Mouse (Mus musculus) forelimb bud, embryonic 11.5 days (tissue): ENCODE data around the gene Mbd6.

Source experiments
- DNase-seq: peaks from one replicate; pipeline ENCODE4 v3.0.0-alpha.2; 2012; ENCODE audit warnings: low read depth, low spot score

Gene Mbd6

GRCm38 (mm10) chr10:127262548-127263398 is 26.0 kb downstream of the Mbd6 start, which contains the start of gene Kif5a:
TSS of gene Kif5a (minus strand) at chr10:127263348.
- no peak for DNase-seq

- no peak for DNase-seq
These were observed 26.9 kb downstream of the Mbd6 start for GRCm38 (mm10) chr10:127261706-127262547.

DNA sequence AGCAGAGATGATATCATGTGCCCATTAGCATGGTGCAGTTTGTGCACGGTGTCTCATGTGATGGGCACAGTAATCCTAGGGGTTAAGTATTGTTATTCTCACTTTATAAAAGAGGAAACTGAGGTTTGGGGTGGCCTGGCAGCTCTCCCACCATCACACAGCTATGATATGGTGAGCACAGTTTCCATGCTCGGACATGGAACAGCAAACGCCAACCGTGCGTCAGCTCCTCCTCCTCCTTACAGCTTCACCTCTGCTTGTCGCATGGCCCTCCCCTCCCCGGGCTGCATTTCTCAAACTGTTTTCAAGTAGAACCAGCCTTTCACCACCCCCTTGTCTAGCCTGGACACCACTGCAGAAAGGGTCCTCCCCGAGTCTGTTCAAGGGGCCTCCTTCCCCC is 30.3 kb downstream of the Mbd6 start:
- DNase-seq, result no peak

DNA sequence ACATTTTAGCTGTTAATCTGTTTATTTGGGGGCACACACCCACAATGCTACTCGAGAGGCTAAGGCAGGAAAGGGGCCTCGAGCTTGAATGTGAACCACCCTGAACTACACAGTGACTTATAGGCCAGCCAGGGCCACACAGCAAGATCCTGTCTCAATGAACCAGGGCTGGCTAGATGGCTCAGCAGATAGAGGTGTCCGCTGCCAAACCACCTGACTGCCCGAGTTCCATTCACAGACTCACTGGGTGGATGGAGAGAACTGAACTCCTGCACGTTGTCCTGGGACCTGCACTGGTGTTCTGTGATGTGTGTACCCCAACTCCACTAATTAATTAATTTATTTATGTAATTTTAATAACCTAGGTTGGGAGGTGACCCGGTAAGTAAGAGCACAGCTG is 31.0 kb downstream of the Mbd6 start:
- no peak for DNase-seq

DNA sequence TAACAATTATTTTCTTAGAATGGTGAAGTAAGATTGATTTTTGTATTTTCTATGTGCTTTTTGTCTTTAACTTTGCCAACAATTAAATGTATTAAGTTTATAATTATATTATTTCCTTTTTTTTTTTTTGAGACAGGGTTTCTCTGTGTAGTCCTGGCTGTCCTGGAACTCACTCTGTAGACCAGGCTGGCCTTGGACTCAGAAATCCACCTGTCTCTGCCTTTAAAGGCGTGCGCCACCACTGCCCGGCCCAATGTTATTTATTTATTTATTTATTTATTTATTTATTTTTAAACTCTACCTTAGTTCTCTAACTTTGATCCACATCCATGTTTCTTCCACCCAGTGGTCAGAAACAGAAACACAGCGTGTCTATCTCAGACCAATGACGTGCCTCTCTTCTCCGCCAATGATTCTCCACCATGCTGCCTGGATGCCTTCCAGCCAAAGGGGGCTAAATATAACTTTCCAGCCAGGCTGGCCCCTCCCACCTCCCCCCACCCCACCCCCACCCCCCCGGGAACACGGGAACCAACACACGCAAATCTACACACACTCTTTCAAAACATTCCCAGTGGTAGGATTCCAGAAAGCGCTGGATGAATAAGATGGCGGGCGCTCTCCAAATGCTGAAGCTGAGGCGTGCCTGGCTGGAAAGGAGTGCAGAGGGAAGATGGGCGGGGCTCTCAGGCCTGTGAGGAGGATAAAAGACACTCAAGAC is 33.0 kb downstream of the Mbd6 start:
- peak; percentile 69 for DNase-seq

DNA sequence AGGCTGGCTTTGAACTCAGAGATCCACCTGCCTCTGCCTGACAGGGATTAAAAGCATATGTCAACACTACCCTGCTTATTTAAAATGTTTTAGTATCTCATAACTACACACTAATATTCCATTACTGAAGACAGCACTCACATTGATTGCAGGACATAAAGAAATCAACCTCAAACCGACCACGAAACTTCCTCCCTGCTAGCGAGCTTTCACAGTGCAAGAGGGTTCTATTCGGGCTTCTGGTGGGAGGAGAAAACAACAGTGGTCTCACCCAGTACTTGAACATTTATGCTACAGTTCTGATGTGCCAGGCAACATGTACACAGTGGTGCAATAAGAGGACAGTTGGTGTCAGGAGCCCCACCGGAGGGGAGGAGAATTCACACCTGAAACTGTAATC is 38.0 kb downstream of the Mbd6 start:
- no peak for DNase-seq

DNA sequence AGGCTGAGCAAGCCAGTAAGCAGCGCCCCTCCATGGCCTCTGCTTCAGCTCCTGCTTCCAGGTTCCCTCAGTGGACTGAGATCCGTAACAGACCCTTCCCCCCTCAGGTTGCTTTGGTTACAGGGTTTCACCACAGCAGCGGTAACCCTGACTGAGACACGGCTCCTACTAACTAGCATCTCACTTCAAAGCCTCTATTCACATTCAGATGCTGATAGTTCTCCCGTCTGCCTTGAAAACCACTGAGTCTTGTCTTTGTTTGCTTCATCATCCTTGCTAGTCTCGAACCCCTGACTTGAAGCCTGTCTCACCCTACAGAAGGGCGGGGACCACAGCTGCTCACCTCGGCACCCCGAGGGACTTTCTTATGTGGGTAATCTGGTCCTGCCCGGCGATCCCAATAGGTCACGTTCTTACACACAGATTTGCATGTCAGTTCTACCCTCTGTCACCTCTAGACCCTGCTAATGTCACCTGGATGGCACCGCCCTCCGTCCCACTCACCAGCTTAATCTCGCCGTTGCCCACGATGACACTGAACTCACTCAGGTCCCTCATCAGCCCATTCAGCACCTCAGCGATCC is 50.5 kb downstream of the Mbd6 start:
- no peak for DNase-seq

GRCm38 (mm10) chr10:127236541-127236940 is 52.3 kb downstream of the Mbd6 start:
- no peak for DNase-seq

GRCm38 (mm10) chr10:127233141-127233540 is 55.7 kb downstream of the Mbd6 start:
- no peak for DNase-seq
